Mouse (Mus musculus) MEL (cell line): Measurements from ENCODE around the gene Chek1. TPM values are rescaled to one million over a fixed set of nuclear protein-coding genes. Genes with fewer than 3 reads are reported as not detected.

Experiments used
- DNase-seq: peaks from one replicate; pipeline ENCODE4 v3.0.0; 2011; ENCODE audit warnings: low read depth, low spot score
- H3K27ac ChIP-seq: 2 replicates; pipeline ENCODE4 v1.5.1; 2012; ENCODE audit warnings: low read depth, mild to moderate bottlenecking, control low read depth, low read length, moderate library complexity; ENCODE audit not compliant: control insufficient read depth
- H3K27me3 ChIP-seq, 2 experiments: fragments of 150-350 bp in 1 of 2; sonication (generic) in 1 of 2; 2 replicates each; pipeline ENCODE4 v1.6.1; 2012; ENCODE audit warnings: low read length in 2 of 2, mild to moderate bottlenecking in 2 of 2, improper control_type of control experiment in 1 of 2, moderate library complexity in 1 of 2; ENCODE audit not compliant: insufficient read depth in 2 of 2, control insufficient read depth in 1 of 2
- H3K36me3 ChIP-seq, 2 experiments: 2 replicates each; pipeline ENCODE4 v1.6.1; 2012 to 2014; ENCODE audit warnings: low read length in 2 of 2, improper control_type of control experiment in 1 of 2, inconsistent platforms in 1 of 2, mild to moderate bottlenecking in 1 of 2; ENCODE audit not compliant: insufficient read depth in 2 of 2, control insufficient read depth in 1 of 2
- H3K4me1 ChIP-seq, 2 experiments: fragments of 150-350 bp in 1 of 2; sonication (generic) in 1 of 2; 2 replicates each; pipeline ENCODE4 v1.6.1; 2012; ENCODE audit warnings: low read length in 2 of 2, improper control_type of control experiment in 1 of 2, mild to moderate bottlenecking in 1 of 2; ENCODE audit not compliant: insufficient read depth in 2 of 2, control insufficient read depth in 1 of 2
- H3K4me3 ChIP-seq, 2 experiments: fragments of 150-350 bp in 1 of 2; sonication (generic) in 1 of 2; 2 replicates each; pipeline ENCODE4 v1.5.1; 2012; ENCODE audit warnings: low read depth in 2 of 2, low read length in 2 of 2, mild to moderate bottlenecking in 2 of 2, moderate library complexity in 2 of 2, control low read depth in 1 of 2, improper control_type of control experiment in 1 of 2; ENCODE audit not compliant: control insufficient read depth in 1 of 2, insufficient read depth in 1 of 2
- H3K79me2 ChIP-seq: 2 replicates; pipeline ENCODE4 v1.6.1; 2012; ENCODE audit warnings: mild to moderate bottlenecking, low read length, moderate library complexity; ENCODE audit not compliant: control insufficient read depth, poor library complexity, insufficient read depth
- H3K9ac ChIP-seq: 2 replicates; pipeline ENCODE4 v1.6.1; 2012; ENCODE audit warnings: low read depth, mild to moderate bottlenecking, control low read depth, low read length, moderate library complexity; ENCODE audit not compliant: control insufficient read depth, poor library complexity, severe bottlenecking
- H3K9me3 ChIP-seq: fragments of 150-350 bp; sonication (generic); replicated peaks from 2 replicates; pipeline ENCODE4 v1.6.1; 2012; ENCODE audit warnings: mild to moderate bottlenecking, low read length, improper control_type of control experiment, moderate library complexity; ENCODE audit not compliant: insufficient read depth
- BHLHE40 ChIP-seq: IDR thresholded peaks from 2 replicates; pipeline ENCODE4 v1.6.1; 2012; ENCODE audit warnings: low read depth, mild to moderate bottlenecking, inconsistent platforms, low read length, improper control_type of control experiment, borderline replicate concordance
- CHD1 ChIP-seq: IDR thresholded peaks from 2 replicates; pipeline ENCODE4 v1.6.1; 2012; ENCODE audit warnings: low read depth, mild to moderate bottlenecking, inconsistent platforms, low read length, improper control_type of control experiment
- CHD2 ChIP-seq: IDR thresholded peaks from 2 replicates; pipeline ENCODE4 v1.6.1; 2011; ENCODE audit warnings: low read length, improper control_type of control experiment
- CTCF ChIP-seq, 3 experiments: IDR thresholded peaks in 2 of 3; conservative IDR thresholded peaks in 1 of 3; 2 replicates each; pipeline ENCODE4 v1.5.1; 2011 to 2012; ENCODE audit warnings: low read length in 3 of 3, low read depth in 2 of 3, mild to moderate bottlenecking in 2 of 3, improper control_type of control experiment in 1 of 3, inconsistent platforms in 1 of 3, mixed read lengths in 1 of 3, moderate library complexity in 1 of 3; ENCODE audit not compliant: control insufficient read depth in 1 of 3, insufficient read depth in 1 of 3, poor library complexity in 1 of 3, severe bottlenecking in 1 of 3
- ELF1 ChIP-seq: IDR thresholded peaks from 2 replicates; pipeline ENCODE4 v1.6.1; 2014; ENCODE audit warnings: low read depth, mild to moderate bottlenecking, inconsistent platforms, low read length, improper control_type of control experiment, moderate library complexity
- HCFC1 ChIP-seq: IDR thresholded peaks from 2 replicates; pipeline ENCODE4 v1.6.1; 2012; ENCODE audit warnings: low read depth, mild to moderate bottlenecking, inconsistent platforms, low read length, improper control_type of control experiment, moderate library complexity
- MAFK ChIP-seq: IDR thresholded peaks from 2 replicates; pipeline ENCODE4 v1.6.1; 2011; ENCODE audit warnings: low read depth, mild to moderate bottlenecking, low read length, improper control_type of control experiment, borderline replicate concordance
- MAX ChIP-seq: IDR thresholded peaks from 2 replicates; pipeline ENCODE4 v1.6.1; 2011; ENCODE audit warnings: low read length, improper control_type of control experiment
- MAZ ChIP-seq: IDR thresholded peaks from 2 replicates; pipeline ENCODE4 v1.6.1; 2012; ENCODE audit warnings: low read depth, mild to moderate bottlenecking, inconsistent platforms, low read length, improper control_type of control experiment
- MEF2A ChIP-seq: IDR thresholded peaks from 2 replicates; pipeline ENCODE4 v1.6.1; 2014; ENCODE audit warnings: low read depth, mild to moderate bottlenecking, inconsistent platforms, low read length, improper control_type of control experiment; ENCODE audit not compliant: poor library complexity, insufficient replicate concordance, severe bottlenecking; ENCODE audit errors: extremely low read depth
- MYC ChIP-seq: IDR thresholded peaks from 2 replicates; pipeline ENCODE4 v1.6.1; 2011; ENCODE audit warnings: low read depth, mild to moderate bottlenecking, low read length, improper control_type of control experiment, moderate library complexity
- NELFE ChIP-seq: IDR thresholded peaks from 2 replicates; pipeline ENCODE4 v1.6.1; 2011; ENCODE audit warnings: low read depth, low read length, improper control_type of control experiment
- POLR2A ChIP-seq, 2 experiments: IDR thresholded peaks; 2 replicates each; pipeline ENCODE4 v1.6.1; 2011 to 2012; ENCODE audit warnings: low read length in 2 of 2, mild to moderate bottlenecking in 2 of 2, control low read depth in 1 of 2, improper control_type of control experiment in 1 of 2, low read depth in 1 of 2, moderate library complexity in 1 of 2; ENCODE audit not compliant: control insufficient read depth in 1 of 2, insufficient read depth in 1 of 2, poor library complexity in 1 of 2
- POLR2AphosphoS2 ChIP-seq: IDR thresholded peaks from 2 replicates; pipeline ENCODE4 v1.6.1; 2011; ENCODE audit warnings: low read length, improper control_type of control experiment
- POLR2AphosphoS5 ChIP-seq: IDR thresholded peaks from 2 replicates; pipeline ENCODE4 v1.6.1; 2012; ENCODE audit warnings: low read depth, borderline replicate concordance, mild to moderate bottlenecking, inconsistent platforms, low read length, moderate library complexity, mixed read lengths
- RAD21 ChIP-seq: IDR thresholded peaks from 2 replicates; pipeline ENCODE4 v1.6.1; 2011; ENCODE audit warnings: mild to moderate bottlenecking, low read depth, low read length, improper control_type of control experiment
- RCOR1 ChIP-seq: IDR thresholded peaks from 2 replicates; pipeline ENCODE4 v1.6.1; 2012; ENCODE audit warnings: low read depth, mild to moderate bottlenecking, inconsistent platforms, low read length, improper control_type of control experiment
- SIN3A ChIP-seq: IDR thresholded peaks from 2 replicates; pipeline ENCODE4 v1.6.1; 2012; ENCODE audit warnings: low read length, improper control_type of control experiment, inconsistent platforms
- SMC3 ChIP-seq: IDR thresholded peaks from 2 replicates; pipeline ENCODE4 v1.6.1; 2011; ENCODE audit warnings: low read depth, low read length, improper control_type of control experiment
- TAL1 ChIP-seq: IDR thresholded peaks from 2 replicates; pipeline ENCODE4 v1.6.1; 2012; ENCODE audit warnings: mild to moderate bottlenecking, inconsistent platforms, low read length, moderate library complexity, mixed read lengths
- TBP ChIP-seq: IDR thresholded peaks from 2 replicates; pipeline ENCODE4 v1.8.0; 2011; ENCODE audit warnings: low read depth, low read length, improper control_type of control experiment
- TCF12 ChIP-seq: IDR thresholded peaks from 2 replicates; pipeline ENCODE4 v1.6.1; 2014; ENCODE audit warnings: low read depth, mild to moderate bottlenecking, inconsistent platforms, low read length, improper control_type of control experiment, moderate library complexity
- USF2 ChIP-seq, 2 experiments: IDR thresholded peaks; 2 replicates each; pipeline ENCODE4 v1.6.1; 2011 to 2012; ENCODE audit warnings: improper control_type of control experiment in 2 of 2, low read length in 2 of 2, borderline replicate concordance in 1 of 2, inconsistent platforms in 1 of 2, low read depth in 1 of 2, mild to moderate bottlenecking in 1 of 2; ENCODE audit not compliant: insufficient read depth in 1 of 2
- ZKSCAN1 ChIP-seq: IDR thresholded peaks from 2 replicates; pipeline ENCODE4 v1.6.1; 2012; ENCODE audit warnings: low read depth, mild to moderate bottlenecking, inconsistent platforms, low read length, improper control_type of control experiment, moderate library complexity
- ZMIZ1 ChIP-seq: IDR thresholded peaks from 2 replicates; pipeline ENCODE4 v1.6.1; 2012; ENCODE audit warnings: low read depth, mild to moderate bottlenecking, inconsistent platforms, low read length, improper control_type of control experiment, moderate library complexity
- polyA plus RNA-seq, 2 experiments: library from polyadenylated mRNA; stranded (reverse) in 1 of 2; unstranded in 1 of 2; fragments of >175 nt in 1 of 2; fragments of >200 nt in 1 of 2; gene quantifications; 2 replicates each; pipeline versions ENCODE4 v1.2.1 to v1.2.4; 2012; ENCODE audit warnings: low replicate concordance in 2 of 2, low read depth in 1 of 2; ENCODE audit not compliant: insufficient read length in 2 of 2, insufficient read depth in 1 of 2, missing spikeins in 1 of 2
- total RNA-seq: library from RNA; depleted of rRNA; stranded (reverse); fragments of 300-350 nt; gene quantifications from 2 replicates; pipeline ENCODE4 v1.2.3, GENCODE M21; 2012

Chek1 gene
- total and polyA plus RNA-seq, 3 experiments: 31.1 to 33.3 TPM; not detected in 1

DNA sequence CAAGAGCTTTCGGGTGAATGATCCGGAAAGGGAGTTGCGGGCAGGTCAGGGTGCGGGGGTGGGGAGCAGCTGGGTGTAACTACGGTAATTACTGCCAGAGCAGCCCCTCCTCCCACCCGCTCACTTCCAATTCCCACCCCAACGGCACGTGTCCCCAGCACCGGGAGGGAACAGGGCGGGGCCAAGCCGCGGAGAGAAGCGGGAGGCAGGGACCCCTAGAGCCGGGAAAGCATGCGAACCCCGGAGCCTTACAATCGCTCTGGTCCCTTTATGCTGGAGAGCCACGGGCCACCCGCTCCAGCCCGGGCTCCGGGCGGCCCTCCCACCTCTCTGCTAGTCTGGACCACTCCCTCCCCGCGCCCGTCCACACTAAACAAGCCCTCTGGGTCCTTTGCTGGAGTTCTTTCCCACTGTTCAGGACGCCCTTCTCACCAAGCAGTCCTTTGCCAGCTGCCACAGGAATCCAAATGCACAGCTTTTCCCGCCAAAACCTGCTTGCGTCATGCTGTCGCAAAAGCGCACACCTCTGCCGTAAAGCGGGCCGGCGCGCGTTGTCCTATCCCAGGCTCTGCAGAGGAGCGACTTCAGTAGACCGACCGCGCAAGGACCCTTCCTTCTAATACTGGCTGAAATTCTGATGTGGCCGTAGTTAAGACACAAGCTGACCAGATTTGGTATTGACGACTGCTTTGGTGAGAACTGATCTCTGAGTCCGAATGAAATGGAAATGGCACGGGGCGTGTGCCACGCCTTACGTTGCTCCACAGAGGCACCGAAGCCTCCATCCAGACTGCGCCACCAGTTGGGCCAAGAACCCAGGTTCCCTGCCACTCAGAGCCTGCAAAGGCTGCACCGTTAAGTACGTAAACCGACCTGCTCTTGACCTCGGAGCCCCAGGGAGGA, 483 bp downstream of the Chek1 start (continued):
- TF ChIP-seq MAX (peak; percentile 84; the same call in 1 of the 2 replicates), TBP (peak; percentile 94)

GRCm38 (mm10) chr9:36716624-36717023, 10.2 kb downstream of the Chek1 start:
- DNase-seq: peak; percentile 28
- H3K9ac ChIP-seq: no peak overlapping the region
- H3K27ac ChIP-seq: no peak overlapping the region
- peaks cover 0 to 56% of the 10 kb centered on the region in 2 experiments; a peak in 3 of 4 replicates for H3K36me3 ChIP-seq
- TF ChIP-seq RAD21 (no peak; the same call in 1 of the 2 replicates), ZKSCAN1 (no peak), CTCF (IDR thresholded peaks at IDR 0.05 in 2 of 3, conservative IDR thresholded peaks at IDR 0.05 in 1 of 3; ENCODE audit: control insufficient read depth in 1 of 3, insufficient read depth in 1 of 3, low read depth in 2 of 3, low read length in 3 of 3, poor library complexity in 1 of 3, severe bottlenecking in 1 of 3) (peak in 2 of 3 experiments; percentile 12 to 28; a peak in 1 of 6 replicates), ZMIZ1 (no peak), SMC3 (0 out of 2 replicates have a peak, but pooled peaks have one; percentile 5)
- H3K4me1 ChIP-seq: no peaks in the 10 kb centered on the region
- no peak overlapping the region for H3K4me3 ChIP-seq
- no peaks in the 10 kb centered on the region for H3K27me3 ChIP-seq
- peaks cover 2% of the 10 kb centered on the region; the same call in 1 of the 2 replicates for H3K79me2 ChIP-seq
- H3K9me3 ChIP-seq: no peaks in the 10 kb centered on the region

DNA sequence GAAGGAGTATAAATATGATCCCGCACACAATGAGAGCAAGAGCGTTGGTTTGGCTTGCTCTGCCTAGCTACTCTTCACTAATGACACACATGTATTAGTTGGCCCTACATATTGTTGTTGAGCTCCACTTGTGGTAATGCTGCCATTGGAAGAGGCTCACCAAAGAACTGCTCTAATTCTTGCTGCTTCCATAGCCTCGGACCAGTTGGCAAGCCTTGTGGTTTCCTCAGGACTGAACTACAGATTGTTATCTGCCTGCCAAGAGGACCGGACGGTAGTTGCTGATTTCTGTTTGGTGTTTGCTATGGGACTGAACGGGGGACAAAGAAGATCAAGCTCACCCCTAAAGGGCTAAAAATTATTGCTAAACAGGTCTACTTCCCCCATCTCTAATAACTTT, 19.6 kb downstream of the Chek1 start:
- Histone ChIP-seq H3K27ac (no peak overlapping the region), H3K4me1 (no peaks in the 10 kb centered on the region), H3K79me2 (no peaks in the 10 kb centered on the region), H3K36me3 (peaks cover 0 to 17% of the 10 kb centered on the region in 2 experiments; a peak in 3 of 4 replicates), H3K9ac (no peak overlapping the region), H3K4me3 (no peak overlapping the region), H3K9me3 (no peaks in the 10 kb centered on the region)
- TF ChIP-seq TCF12 (no peak), MAZ (no peak), MAX (no peak), RCOR1 (no peak), BHLHE40 (no peak), MYC (no peak), USF2 (IDR thresholded peaks at IDR 0.05; ENCODE audit: borderline replicate concordance in 1 of 2, insufficient read depth in 1 of 2, low read depth in 1 of 2, low read length in 2 of 2) (no peak), MEF2A (no peak), POLR2A (IDR thresholded peaks at IDR 0.05; ENCODE audit: control insufficient read depth in 1 of 2, insufficient read depth in 1 of 2, low read depth in 1 of 2, low read length in 2 of 2, poor library complexity in 1 of 2) (no peak), HCFC1 (no peak), CHD2 (no peak), SIN3A (no peak), ELF1 (no peak), POLR2AphosphoS2 (no peak), MAFK (no peak), NELFE (no peak), POLR2AphosphoS5 (no peak), TAL1 (no peak), CHD1 (no peak)
- TF ChIP-seq, all 39 proteins: peak for 0
- no peak for DNase-seq
- no peaks in the 10 kb centered on the region for H3K27me3 ChIP-seq
